Mouse (Mus musculus) hindbrain, postnatal 0 days (tissue): ENCODE results near the gene Wdr59. TPM values are rescaled to one million over a fixed set of nuclear protein-coding genes. Genes with fewer than 3 reads are reported as not detected.
A peak's percentile ranks its signal among the peaks of the same experiment; 100 is the strongest.

Experiments
- ATAC-seq: fragments of 200-750 bp; cut with Nextera tagmentation; 2 replicates; pipeline ENCODE4 v1.8.0; 2017; ENCODE audit warnings: mild to moderate bottlenecking, moderate TSS enrichment, moderate library complexity
- DNase-seq: peaks from one replicate; pipeline ENCODE4 v3.0.0-alpha.2; 2015; ENCODE audit warnings: low spot score
- H3K27ac ChIP-seq: fragments of 300-500 bp; sonication (generic); 2 replicates; pipeline ENCODE4 v1.5.1; 2014; ENCODE audit warnings: mild to moderate bottlenecking
- H3K27me3 ChIP-seq: fragments of 300-500 bp; sonication (generic); 2 replicates; pipeline ENCODE4 v1.6.1; 2014; ENCODE audit warnings: low read length, mixed read lengths; ENCODE audit not compliant: insufficient read depth
- H3K36me3 ChIP-seq: fragments of 300-500 bp; sonication (generic); 2 replicates; pipeline ENCODE4 v1.6.1; 2014; ENCODE audit warnings: low read length, mixed read lengths; ENCODE audit not compliant: insufficient read depth
- H3K4me1 ChIP-seq: fragments of 300-500 bp; sonication (generic); 2 replicates; pipeline ENCODE4 v1.6.1; 2014; ENCODE audit warnings: antibody characterized with exemption, low read length, mixed read lengths; ENCODE audit not compliant: insufficient read depth
- H3K4me2 ChIP-seq: fragments of 300-500 bp; sonication (generic); 2 replicates; pipeline ENCODE4 v1.6.1; 2014; ENCODE audit warnings: low read depth, mild to moderate bottlenecking, low read length, moderate library complexity, mixed read lengths
- H3K4me3 ChIP-seq: fragments of 300-500 bp; sonication (generic); 2 replicates; pipeline ENCODE4 v1.5.1; 2014; ENCODE audit warnings: low read length
- H3K9ac ChIP-seq: fragments of 300-500 bp; sonication (generic); replicated peaks from 2 replicates; pipeline ENCODE4 v1.6.1; 2014; ENCODE audit warnings: mild to moderate bottlenecking, low read length, moderate library complexity, mixed read lengths
- H3K9me3 ChIP-seq: fragments of 300-500 bp; sonication (generic); 2 replicates; pipeline ENCODE4 v1.6.1; 2016; ENCODE audit warnings: low read length, mixed read lengths
- CTCF ChIP-seq: IDR thresholded peaks from 2 replicates; pipeline ENCODE4 v1.5.1; 2016; ENCODE audit warnings: antibody characterized with exemption, control low read depth, low read depth
- WGBS: fragments of 180-500 bp; shearing (Covaris S2); extraction: QIAGEN DNeasy Blood & Tissue Kit; methylation state at CpG from one replicate; pipeline ENCODE4 v1.1.7; 2014; 5-methylcytosine and 5-hydroxymethylcytosine counted together
- microRNA-seq, 2 experiments: library from miRNA; unstranded; fragments of <30 nt; microRNA quantifications; one replicate each; pipeline ENCODE4; 2016
- polyA plus RNA-seq: library from polyadenylated mRNA; unstranded; fragments of >200 nt; fragmentation: Nextera tagmentation; extraction: Ambion mirVana; gene quantifications from 2 replicates; pipeline ENCODE4 v1.2.1, GENCODE M21; 2015
- total RNA-seq: library from RNA; depleted of rRNA; stranded (reverse); fragments of >200 nt; gene quantifications from 2 replicates; pipeline ENCODE4 v1.2.3, GENCODE M21; 2014; rRNA removed

Gene Wdr59
- total and polyA plus RNA-seq, 2 experiments from 2014 or later: 6.4 to 15.0 TPM

GRCm38 (mm10) chr8:111418601-111419000 lies 103.3 kb downstream of the Wdr59 start:
- no peak overlapping the region for H3K4me2 ChIP-seq
- ATAC-seq (0 out of 2 replicates have a peak, but pooled peaks have one; percentile 24), DNase-seq (peak; percentile 57)
- no peak overlapping the region for H3K9ac ChIP-seq
- no peaks in the 10 kb centered on the region for H3K27me3 ChIP-seq
- H3K9me3 ChIP-seq: no peaks in the 10 kb centered on the region
- H3K4me1 ChIP-seq: no peaks in the 10 kb centered on the region
- peak; percentile 78 for TF ChIP-seq CTCF
- no peak overlapping the region for H3K27ac ChIP-seq
- WGBS: 36% methylated on average over 9 of the region's 9 CpGs
- H3K4me3 ChIP-seq: no peak overlapping the region
- H3K36me3 ChIP-seq: no peaks in the 10 kb centered on the region

- Histone ChIP-seq H3K27ac (no peak overlapping the region), H3K9ac (no peak overlapping the region), H3K9me3 (no peaks in the 10 kb centered on the region), H3K36me3 (no peaks in the 10 kb centered on the region), H3K4me3 (no peak overlapping the region), H3K27me3 (no peaks in the 10 kb centered on the region), H3K4me2 (no peak overlapping the region), H3K4me1 (no peaks in the 10 kb centered on the region)
- DNase-seq (no peak), ATAC-seq (no peak)
- no peak for TF ChIP-seq CTCF
- 86% methylated on average over 10 of the region's 10 CpGs for WGBS
These were observed 104.7 kb downstream of the Wdr59 start for GRCm38 (mm10) chr8:111417222-111417621.

GRCm38 (mm10) chr8:111403391-111403790 lies 118.5 kb downstream of the Wdr59 start:
- ATAC-seq (no peak), DNase-seq (no peak)
- Histone ChIP-seq H3K9ac (no peak overlapping the region), H3K4me2 (no peak overlapping the region), H3K4me3 (no peak overlapping the region), H3K9me3 (no peaks in the 10 kb centered on the region), H3K4me1 (no peaks in the 10 kb centered on the region), H3K36me3 (no peaks in the 10 kb centered on the region), H3K27ac (no peak overlapping the region), H3K27me3 (no peaks in the 10 kb centered on the region; the same call in 1 of the 2 replicates)
- TF ChIP-seq CTCF: peak; percentile 40
- 59% methylated on average over 4 of the region's 4 CpGs for WGBS

Small RNA genes lying within 50 kb of the gene (microRNA-seq; reads per million reads assigned to microRNA genes)
- gene Mir1957b: 0 reads per million in 2 experiments

Other genes starting within 250 kb of the Wdr59 start
- gene Rfwd3, start 221.9 kb downstream of the Wdr59 start, total RNA-seq: 21.6 and 26.6 TPM in 2 replicates
- 14.8 and 15.4 TPM in 2 replicates for gene Rfwd3, start 221.9 kb downstream of the Wdr59 start, polyA plus RNA-seq
- gene Mlkl, start 183.9 kb downstream of the Wdr59 start, total RNA-seq: 0.63 TPM in 1 of 2 replicates, not detected in the other
- gene Mlkl, start 183.9 kb downstream of the Wdr59 start, polyA plus RNA-seq: 0.60 and 0.63 TPM in 2 replicates
- 2.8 and 5.1 TPM in 2 replicates for gene Fa2h, start 128.3 kb downstream of the Wdr59 start, total RNA-seq
- 3.1 and 3.4 TPM in 2 replicates for gene Fa2h, start 128.3 kb downstream of the Wdr59 start, polyA plus RNA-seq
- gene Znrf1, start 14.0 kb upstream of the Wdr59 start, total RNA-seq: 193 and 194 TPM in 2 replicates
- 72.2 and 76.1 TPM in 2 replicates for gene Znrf1, start 14.0 kb upstream of the Wdr59 start, polyA plus RNA-seq
- gene Ldhd, start 108.3 kb upstream of the Wdr59 start, total RNA-seq: 2.9 and 3.6 TPM in 2 replicates
- 2.2 and 2.8 TPM in 2 replicates for gene Ldhd, start 108.3 kb upstream of the Wdr59 start, polyA plus RNA-seq
- gene Zfp1, start 121.3 kb upstream of the Wdr59 start, total RNA-seq: 15.0 and 15.5 TPM in 2 replicates
- 21.0 and 21.2 TPM in 2 replicates for gene Zfp1, start 121.3 kb upstream of the Wdr59 start, polyA plus RNA-seq
- gene Ctrb1, start 168.9 kb upstream of the Wdr59 start, total RNA-seq: not detected in 2 replicates
- not detected in 2 replicates for gene Ctrb1, start 168.9 kb upstream of the Wdr59 start, polyA plus RNA-seq
- gene Bcar1, start 221.7 kb upstream of the Wdr59 start, total RNA-seq: 93.6 and 100 TPM in 2 replicates
- 42.6 and 48.8 TPM in 2 replicates for gene Bcar1, start 221.7 kb upstream of the Wdr59 start, polyA plus RNA-seq